Mouse (Mus musculus) CH12.LX (cell line): ENCODE data around the gene Wdr62.

Experiments used
- CTCF ChIP-seq, 2 experiments: IDR thresholded peaks in 1 of 2; conservative IDR thresholded peaks in 1 of 2; 2 replicates each; pipeline ENCODE4 v1.5.1; 2011 to 2012; ENCODE audit warnings: low read depth in 2 of 2, low read length in 2 of 2, improper control_type of control experiment in 1 of 2, inconsistent platforms in 1 of 2, mild to moderate bottlenecking in 1 of 2, moderate library complexity in 1 of 2
- POLR2A ChIP-seq: IDR thresholded peaks from 2 replicates; pipeline ENCODE4 v1.6.1; 2011; ENCODE audit warnings: low read depth, mild to moderate bottlenecking, improper control_type of control experiment, low read length

DNA sequence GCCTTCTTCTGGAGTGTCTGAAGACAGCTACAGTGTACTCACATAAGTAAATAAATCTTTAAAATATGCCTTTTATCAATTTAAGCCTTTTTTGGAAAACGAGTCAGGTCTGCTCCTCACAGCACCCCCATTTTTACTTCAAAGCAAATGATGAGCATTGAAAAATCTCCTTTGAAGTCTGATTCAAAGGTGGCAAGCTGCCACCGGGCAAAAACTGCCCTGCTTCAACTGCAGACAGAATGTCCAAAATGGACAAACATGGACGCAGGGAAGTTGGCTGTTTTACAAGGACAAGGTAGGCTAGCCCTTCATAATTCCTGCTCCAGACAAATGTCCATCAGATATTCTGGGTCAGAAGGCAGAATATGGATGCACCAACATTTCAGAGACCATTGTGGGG is 58.8 kb downstream of the Wdr62 start:
- TF ChIP-seq CTCF (conservative IDR thresholded peaks at IDR 0.05 in 1 of 2, IDR thresholded peaks at IDR 0.05 in 1 of 2; ENCODE audit: low read depth in 2 of 2, low read length in 2 of 2): no peak
- no peak for TF ChIP-seq POLR2A
